Mouse (Mus musculus): ENCODE results near the gene Jph2. TPM values are rescaled to one million over a fixed set of nuclear protein-coding genes. Genes with fewer than 3 reads are reported as not detected.

Gene Jph2
- total and polyA plus RNA-seq, 3 experiments = 0.04 to 0.19 TPM; not detected in 1

DNA sequence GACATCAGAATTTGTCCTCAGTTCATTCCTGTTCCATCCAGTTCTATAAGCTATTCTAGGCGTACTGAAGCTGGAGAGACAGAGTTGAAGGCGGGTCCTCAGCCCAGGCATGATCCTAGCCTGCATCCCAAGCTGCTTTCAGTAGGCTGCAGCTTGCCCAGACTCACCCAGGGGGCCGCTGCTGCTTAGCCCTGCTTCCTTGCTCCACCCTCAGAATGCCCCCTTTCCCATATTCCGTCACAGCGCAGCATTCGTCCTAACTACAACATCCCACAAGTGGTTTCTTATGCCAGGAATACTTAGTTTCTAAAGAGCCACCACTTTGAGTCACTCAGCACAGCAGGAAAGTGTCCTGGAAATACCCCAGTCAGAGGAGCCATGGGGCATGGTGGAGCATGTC lies 2.8 kb downstream of the Jph2 start:
- H3K27me3 ChIP-seq (ENCODE audit: control insufficient read depth in 1 of 2, insufficient read depth in 2 of 2, low read length in 2 of 2) = no peaks in the 10 kb centered on the region
- TF ChIP-seq CHD1 (IDR thresholded peaks at IDR 0.05; ENCODE audit: low read depth, low read length) = no peak
- TF ChIP-seq POLR2AphosphoS2 (IDR thresholded peaks at IDR 0.05; ENCODE audit: low read length) = no peak
- TF ChIP-seq ZC3H11A (IDR thresholded peaks at IDR 0.05; ENCODE audit: low read depth, low read length) = no peak
- TF ChIP-seq USF2 (IDR thresholded peaks at IDR 0.05; ENCODE audit: borderline replicate concordance in 1 of 2, insufficient read depth in 1 of 2, low read depth in 1 of 2, low read length in 2 of 2) = no peak
- no peak for TF ChIP-seq GABPA (IDR thresholded peaks at IDR 0.05; ENCODE audit: low read depth, low read length)
- TF ChIP-seq MYC (IDR thresholded peaks at IDR 0.05; ENCODE audit: low read depth, low read length) = no peak
- no peak for TF ChIP-seq RAD21 (IDR thresholded peaks at IDR 0.05; ENCODE audit: low read depth, low read length)
- no peak for TF ChIP-seq ELF1 (IDR thresholded peaks at IDR 0.05; ENCODE audit: low read depth, low read length)
- no peak for TF ChIP-seq RCOR1 (IDR thresholded peaks at IDR 0.05; ENCODE audit: low read depth, low read length)
- no peak for TF ChIP-seq JUND (IDR thresholded peaks at IDR 0.05; ENCODE audit: low read depth, low read length)
- no peak for TF ChIP-seq UBTF (IDR thresholded peaks at IDR 0.05; ENCODE audit: borderline replicate concordance, insufficient read depth, low read depth, low read length)
- no peak for TF ChIP-seq USF1 (IDR thresholded peaks at IDR 0.05; ENCODE audit: low read depth, low read length)
- no peak for TF ChIP-seq GATA1 (IDR thresholded peaks at IDR 0.05; ENCODE audit: low read depth, low read length)
- TF ChIP-seq MAFK (IDR thresholded peaks at IDR 0.05; ENCODE audit: borderline replicate concordance, low read depth, low read length) = no peak
- no peak for TF ChIP-seq BHLHE40 (IDR thresholded peaks at IDR 0.05; ENCODE audit: borderline replicate concordance, low read depth, low read length)
- TF ChIP-seq EP300 (IDR thresholded peaks at IDR 0.05; ENCODE audit: low read depth in 1 of 2, low read length in 2 of 2) = no peak
- no peak for TF ChIP-seq SMC3 (IDR thresholded peaks at IDR 0.05; ENCODE audit: low read depth, low read length)
- TF ChIP-seq ZNF384 (IDR thresholded peaks at IDR 0.05; ENCODE audit: low read depth, low read length) = no peak

DNA sequence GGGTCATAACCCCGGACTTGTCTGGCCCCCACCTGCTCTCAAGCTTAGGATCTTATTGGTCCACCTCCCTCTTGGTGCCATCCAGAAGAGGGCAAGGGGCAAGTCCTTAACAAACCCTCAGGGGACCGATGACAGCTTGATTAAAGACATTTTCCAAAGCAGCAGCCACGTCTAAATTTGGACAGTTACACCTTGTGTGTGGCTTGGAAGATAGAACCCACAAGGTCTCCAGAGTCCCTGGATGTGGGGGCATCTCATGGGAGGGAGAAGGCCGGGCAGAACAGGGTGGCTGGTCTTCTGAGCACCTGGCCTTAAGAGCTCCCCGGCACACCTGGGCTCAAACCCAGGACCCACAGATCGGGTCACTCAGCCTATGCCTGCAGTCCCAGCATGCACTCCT lies 3.8 kb downstream of the Jph2 start:
- DNase-seq (ENCODE audit: low read depth, low spot score) = no peak
- no peak overlapping the region for H3K4me3 ChIP-seq (ENCODE audit: control insufficient read depth in 1 of 2, insufficient read depth in 1 of 2, low read depth in 2 of 2, low read length in 2 of 2)
- no peak overlapping the region for H3K27ac ChIP-seq (ENCODE audit: control insufficient read depth, low read depth, low read length)
- H3K79me2 ChIP-seq (ENCODE audit: control insufficient read depth, insufficient read depth, low read length, poor library complexity) = no peaks in the 10 kb centered on the region
- no peak overlapping the region for H3K9ac ChIP-seq (ENCODE audit: control insufficient read depth, low read depth, low read length, poor library complexity, severe bottlenecking)
- H3K27me3 ChIP-seq (ENCODE audit: control insufficient read depth in 1 of 2, insufficient read depth in 2 of 2, low read length in 2 of 2) = no peaks in the 10 kb centered on the region
- TF ChIP-seq SIN3A (IDR thresholded peaks at IDR 0.05; ENCODE audit: low read length) = no peak
- no peak for TF ChIP-seq ZMIZ1 (IDR thresholded peaks at IDR 0.05; ENCODE audit: low read depth, low read length)
- TF ChIP-seq NRF1 (IDR thresholded peaks at IDR 0.05; ENCODE audit: insufficient read depth, low read depth, low read length, poor library complexity, severe bottlenecking) = no peak
- no peak for TF ChIP-seq MAX (IDR thresholded peaks at IDR 0.05; ENCODE audit: low read length)
- TF ChIP-seq CHD2 (IDR thresholded peaks at IDR 0.05; ENCODE audit: low read length) = no peak
- no peak for TF ChIP-seq ZKSCAN1 (IDR thresholded peaks at IDR 0.05; ENCODE audit: low read depth, low read length)
- no peak for TF ChIP-seq EP300 (IDR thresholded peaks at IDR 0.05; ENCODE audit: low read depth in 1 of 2, low read length in 2 of 2)
- no peak for TF ChIP-seq CHD1 (IDR thresholded peaks at IDR 0.05; ENCODE audit: low read depth, low read length)
- no peak for TF ChIP-seq ETS1 (IDR thresholded peaks at IDR 0.05; ENCODE audit: low read depth, low read length)
- TF ChIP-seq POLR2AphosphoS2 (IDR thresholded peaks at IDR 0.05; ENCODE audit: low read length) = no peak
- no peak for TF ChIP-seq CTCF (IDR thresholded peaks at IDR 0.05 in 2 of 3, conservative IDR thresholded peaks at IDR 0.05 in 1 of 3; ENCODE audit: control insufficient read depth in 1 of 3, insufficient read depth in 1 of 3, low read depth in 2 of 3, low read length in 3 of 3, poor library complexity in 1 of 3, severe bottlenecking in 1 of 3)
- TF ChIP-seq GABPA (IDR thresholded peaks at IDR 0.05; ENCODE audit: low read depth, low read length) = no peak
- TF ChIP-seq POLR2A (IDR thresholded peaks at IDR 0.05; ENCODE audit: control insufficient read depth in 1 of 2, insufficient read depth in 1 of 2, low read depth in 1 of 2, low read length in 2 of 2, poor library complexity in 1 of 2) = no peak
- no peak for TF ChIP-seq GATA1 (IDR thresholded peaks at IDR 0.05; ENCODE audit: low read depth, low read length)
- TF ChIP-seq ZC3H11A (IDR thresholded peaks at IDR 0.05; ENCODE audit: low read depth, low read length) = no peak
- TF ChIP-seq RCOR1 (IDR thresholded peaks at IDR 0.05; ENCODE audit: low read depth, low read length) = no peak
- no peak for TF ChIP-seq MYC (IDR thresholded peaks at IDR 0.05; ENCODE audit: low read depth, low read length)
- no peak for TF ChIP-seq BHLHE40 (IDR thresholded peaks at IDR 0.05; ENCODE audit: borderline replicate concordance, low read depth, low read length)
- H3K9me3 ChIP-seq (replicated peaks; ENCODE audit: insufficient read depth, low read length) = no peaks in the 10 kb centered on the region
- H3K4me1 ChIP-seq (ENCODE audit: control insufficient read depth in 1 of 2, insufficient read depth in 2 of 2, low read length in 2 of 2) = no peaks in the 10 kb centered on the region
- H3K36me3 ChIP-seq (ENCODE audit: control insufficient read depth in 1 of 2, insufficient read depth in 2 of 2, low read length in 2 of 2) = no peaks in the 10 kb centered on the region

More for the DNA sequence above, 2.8 kb downstream of the Jph2 start:
- Histone ChIP-seq H3K4me3 (ENCODE audit: control insufficient read depth in 1 of 2, insufficient read depth in 1 of 2, low read depth in 2 of 2, low read length in 2 of 2) (no peak overlapping the region), H3K27ac (ENCODE audit: control insufficient read depth, low read depth, low read length) (no peak overlapping the region), H3K9ac (ENCODE audit: control insufficient read depth, low read depth, low read length, poor library complexity, severe bottlenecking) (no peak overlapping the region), H3K9me3 (replicated peaks; ENCODE audit: insufficient read depth, low read length) (no peaks in the 10 kb centered on the region), H3K4me1 (ENCODE audit: control insufficient read depth in 1 of 2, insufficient read depth in 2 of 2, low read length in 2 of 2) (no peaks in the 10 kb centered on the region), H3K36me3 (ENCODE audit: control insufficient read depth in 1 of 2, insufficient read depth in 2 of 2, low read length in 2 of 2) (no peaks in the 10 kb centered on the region), H3K79me2 (ENCODE audit: control insufficient read depth, insufficient read depth, low read length, poor library complexity) (no peaks in the 10 kb centered on the region)
- DNase-seq (ENCODE audit: low read depth, low spot score) = no peak
